Mouse (Mus musculus) liver, embryonic 16.5 days (tissue): ENCODE results near the gene Uspl1. TPM values are rescaled to one million over a fixed set of nuclear protein-coding genes. Genes with fewer than 3 reads are reported as not detected.

Source experiments
- ATAC-seq: fragments of 200-750 bp; cut with Nextera tagmentation; 2 replicates; pipeline ENCODE4 v1.8.0; 2017; ENCODE audit warnings: low read depth, mild to moderate bottlenecking, moderate number of reproducible peaks, moderate library complexity
- H3K27ac ChIP-seq: fragments of 300-500 bp; sonication (generic); 2 replicates; pipeline ENCODE4 v1.5.1; 2014; ENCODE audit warnings: mild to moderate bottlenecking, low read length
- H3K27me3 ChIP-seq: fragments of 300-500 bp; sonication (generic); 2 replicates; pipeline ENCODE4 v1.6.1; 2014; ENCODE audit warnings: low read depth, low read length, mixed read lengths; ENCODE audit not compliant: control insufficient read depth, insufficient read depth
- H3K36me3 ChIP-seq: fragments of 300-500 bp; sonication (generic); 2 replicates; pipeline ENCODE4 v1.6.1; 2014; ENCODE audit warnings: mild to moderate bottlenecking; ENCODE audit not compliant: control insufficient read depth, insufficient read depth
- H3K4me1 ChIP-seq: fragments of 300-500 bp; sonication (generic); 2 replicates; pipeline ENCODE4 v1.6.1; 2014; ENCODE audit warnings: low read depth, low read length, mixed read lengths; ENCODE audit not compliant: control insufficient read depth
- H3K4me2 ChIP-seq: fragments of 300-500 bp; sonication (generic); 2 replicates; pipeline ENCODE4 v1.6.1; 2014; ENCODE audit warnings: low read depth, low read length, mixed read lengths
- H3K4me3 ChIP-seq: fragments of 300-500 bp; sonication (generic); 2 replicates; pipeline ENCODE4 v1.5.1; 2014; ENCODE audit warnings: low read depth, mild to moderate bottlenecking, low read length
- H3K9ac ChIP-seq: fragments of 300-500 bp; sonication (generic); 2 replicates; pipeline ENCODE4 v1.6.1; 2014; ENCODE audit warnings: low read depth, low read length
- H3K9me3 ChIP-seq: fragments of 300-500 bp; sonication (generic); replicated peaks from 2 replicates; pipeline ENCODE4 v1.6.1; 2016; ENCODE audit warnings: low read length; ENCODE audit not compliant: control insufficient read depth
- WGBS: fragments of 180-500 bp; shearing (Covaris S2); extraction: QIAGEN DNeasy Blood & Tissue Kit; methylation state at CpG from one replicate; pipeline ENCODE4 v1.1.7; 2014; ENCODE audit not compliant: insufficient replicate concordance; 5-methylcytosine and 5-hydroxymethylcytosine counted together
- polyA plus RNA-seq: library from polyadenylated mRNA; unstranded; fragments of >200 nt; fragmentation: Nextera tagmentation; extraction: Ambion mirVana; gene quantifications from 2 replicates; pipeline ENCODE4 v1.2.1, GENCODE M21; 2015

Gene Uspl1
- polyA plus RNA-seq, 1 experiment from 2014 or later, result 16.1 TPM

DNA sequence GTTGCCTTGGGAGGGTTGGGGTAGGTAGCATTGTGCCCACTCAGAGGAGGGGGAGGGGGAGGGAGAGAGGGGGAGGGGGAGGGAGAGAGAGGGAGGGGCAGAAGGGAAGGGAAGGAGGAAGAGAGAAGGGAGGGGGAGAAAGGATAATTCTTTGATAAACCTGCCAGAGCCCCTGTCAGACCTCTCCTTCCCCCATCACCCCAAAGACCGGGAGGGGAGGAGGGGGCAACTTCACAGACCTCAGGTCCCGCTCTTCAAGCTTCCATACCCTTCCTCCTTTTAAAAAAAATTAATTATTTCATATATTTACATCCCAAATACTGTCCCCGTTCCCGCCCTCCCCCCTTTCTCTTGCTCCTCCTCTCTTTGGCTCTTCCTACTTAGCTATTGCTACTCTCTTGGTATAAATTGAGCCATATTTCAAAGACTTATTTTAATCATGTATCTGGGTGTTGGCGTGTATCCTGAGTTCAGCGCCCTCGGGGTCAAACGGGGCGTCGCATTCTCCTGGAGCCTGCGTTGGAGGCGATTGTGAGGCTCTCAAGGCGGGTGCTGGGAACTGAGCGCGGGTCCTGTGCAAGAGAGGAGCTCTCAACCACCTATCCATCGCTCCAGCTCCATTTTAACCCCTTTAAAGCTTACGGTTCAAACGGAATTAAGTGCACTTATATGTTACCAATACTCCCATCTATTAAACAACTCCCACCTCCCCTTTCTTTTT lies 45.6 kb downstream of the Uspl1 start:
- Histone ChIP-seq H3K27me3 (no peaks in the 10 kb centered on the region), H3K4me1 (peaks cover 12% of the 10 kb centered on the region), H3K4me2 (peak overlapping the region; percentile 78), H3K9ac (peak overlapping the region; percentile 62), H3K27ac (peak overlapping the region; percentile 80), H3K9me3 (peaks cover 2% of the 10 kb centered on the region; the same call in 1 of the 2 replicates), H3K4me3 (peak overlapping the region; percentile 63), H3K36me3 (no peaks in the 10 kb centered on the region)
- no peak for ATAC-seq
- WGBS, result 78% methylated on average over 18 of the region's 18 CpGs

DNA sequence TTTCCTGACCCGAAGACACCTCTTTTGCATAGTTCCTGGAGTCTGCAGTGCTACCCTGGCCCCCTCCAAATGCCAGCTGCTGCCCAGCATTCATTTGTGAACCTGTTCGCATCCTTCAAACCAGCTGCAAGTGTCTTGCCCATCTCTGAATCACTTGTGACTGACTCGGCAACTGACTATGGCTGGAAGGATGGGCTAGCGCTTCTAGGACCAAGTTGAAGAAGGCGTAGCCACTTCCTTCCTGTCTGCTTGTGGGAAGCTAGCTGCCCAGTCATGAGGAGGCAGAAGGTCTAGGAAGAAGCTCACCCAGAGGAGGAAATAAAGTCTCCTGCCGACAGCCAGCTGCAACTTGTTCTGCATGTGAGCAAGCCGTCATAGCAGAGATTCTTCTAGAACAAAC lies 50.9 kb downstream of the Uspl1 start:
- Histone ChIP-seq H3K27me3 (no peaks in the 10 kb centered on the region), H3K36me3 (no peaks in the 10 kb centered on the region), H3K9ac (no peak overlapping the region), H3K4me2 (no peak overlapping the region), H3K4me3 (no peak overlapping the region), H3K4me1 (no peaks in the 10 kb centered on the region), H3K9me3 (peaks cover under 1% of the 10 kb centered on the region; the same call in 1 of the 2 replicates), H3K27ac (no peak overlapping the region)
- ATAC-seq, result peak; percentile 47; the same call in 1 of the 2 replicates
- WGBS, result 37% methylated on average over 7 of the region's 7 CpGs

DNA sequence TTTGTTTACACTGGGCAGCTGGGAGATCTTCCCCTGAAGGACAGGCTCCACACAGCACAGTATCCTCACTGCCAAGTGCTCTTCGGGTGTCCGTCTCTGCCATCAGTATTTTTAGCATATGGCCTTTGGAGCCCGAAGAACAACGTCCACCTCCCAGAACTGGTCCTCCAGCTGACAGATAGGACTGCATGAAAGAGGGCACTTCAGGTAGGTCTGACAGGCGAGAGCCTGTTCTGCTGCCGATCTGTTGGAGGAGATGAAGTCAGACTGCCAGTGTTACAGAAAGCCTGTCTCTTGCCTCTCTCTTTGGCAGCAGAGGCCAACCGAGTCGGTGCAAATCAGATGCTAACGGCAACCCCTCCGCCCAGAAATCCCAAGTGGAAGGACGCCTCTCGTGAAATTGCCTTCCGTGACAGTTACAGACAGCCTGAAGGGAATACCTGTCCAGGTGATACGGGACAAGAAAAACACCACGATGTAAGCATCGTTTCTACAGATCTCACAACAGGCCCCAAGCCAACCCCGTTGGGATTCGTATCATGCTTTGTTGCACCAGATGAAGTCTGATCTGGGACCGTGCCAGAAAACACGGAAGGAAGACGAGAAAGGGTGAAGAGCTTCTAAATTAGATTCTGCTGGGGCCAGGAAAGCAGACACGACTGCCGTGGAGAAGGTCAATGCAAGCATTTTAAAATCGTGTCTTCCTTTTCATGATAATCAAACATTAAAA lies 53.2 kb downstream of the Uspl1 start:
- Histone ChIP-seq H3K4me3 (no peak overlapping the region), H3K27me3 (no peaks in the 10 kb centered on the region), H3K4me1 (no peaks in the 10 kb centered on the region), H3K9me3 (no peaks in the 10 kb centered on the region), H3K36me3 (no peaks in the 10 kb centered on the region), H3K4me2 (no peak overlapping the region), H3K9ac (no peak overlapping the region), H3K27ac (no peak overlapping the region)
- ATAC-seq, result no peak
- WGBS, result 70% methylated on average over 24 of the region's 24 CpGs

DNA sequence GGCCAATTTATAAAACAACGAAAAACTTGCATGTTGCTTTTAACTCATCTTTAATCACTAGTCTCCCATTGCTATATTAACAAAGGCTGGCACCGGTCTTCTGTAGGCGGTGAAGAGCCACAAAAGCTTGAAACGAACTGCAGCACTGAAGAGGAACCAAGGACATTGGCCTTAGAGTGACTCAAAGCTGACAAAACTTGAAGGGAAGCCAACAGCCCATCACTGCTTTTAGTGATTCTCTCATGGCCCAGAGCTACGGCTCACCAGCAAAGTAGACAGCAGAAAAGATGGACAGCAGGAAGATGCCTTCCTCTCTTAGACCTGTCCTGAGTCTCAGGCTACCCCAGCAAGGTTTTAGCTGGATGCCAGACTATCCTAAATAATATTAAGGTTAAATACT lies 58.3 kb downstream of the Uspl1 start:
- WGBS, result 73% methylated on average over 5 of the region's 5 CpGs
- Histone ChIP-seq H3K9ac (no peak overlapping the region), H3K27ac (no peak overlapping the region), H3K27me3 (no peaks in the 10 kb centered on the region), H3K4me2 (no peak overlapping the region), H3K36me3 (no peaks in the 10 kb centered on the region), H3K4me1 (peaks cover 26% of the 10 kb centered on the region), H3K9me3 (no peaks in the 10 kb centered on the region), H3K4me3 (no peak overlapping the region)
- no peak for ATAC-seq

DNA sequence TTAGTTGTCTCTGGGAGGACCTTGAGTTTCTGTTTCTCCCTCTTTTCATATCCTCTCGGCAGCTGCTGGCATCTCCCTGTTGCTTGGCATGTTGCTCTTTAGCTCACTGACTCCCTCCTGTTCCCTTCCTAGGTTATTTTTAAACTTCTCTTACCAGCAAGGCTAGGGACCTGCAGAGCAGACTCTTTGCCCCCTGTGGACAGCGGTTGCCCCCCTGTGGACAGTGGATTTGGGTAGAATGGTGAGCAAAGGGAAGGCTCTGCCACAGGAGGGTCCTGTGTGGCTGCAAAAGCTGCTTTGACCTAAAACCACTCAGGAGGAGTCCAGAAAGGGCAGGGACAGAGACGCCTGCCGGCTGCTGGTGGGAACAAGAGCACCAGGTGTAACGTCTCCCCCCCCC lies 58.9 kb downstream of the Uspl1 start:
- 49% methylated on average over 5 of the region's 5 CpGs for whole genome bisulfite sequencing
- Histone ChIP-seq H3K4me3 (no peak overlapping the region), H3K36me3 (no peaks in the 10 kb centered on the region), H3K9me3 (no peaks in the 10 kb centered on the region), H3K9ac (no peak overlapping the region), H3K4me1 (peaks cover 28% of the 10 kb centered on the region), H3K4me2 (no peak overlapping the region), H3K27me3 (no peaks in the 10 kb centered on the region), H3K27ac (no peak overlapping the region)
- no peak for ATAC-seq

DNA sequence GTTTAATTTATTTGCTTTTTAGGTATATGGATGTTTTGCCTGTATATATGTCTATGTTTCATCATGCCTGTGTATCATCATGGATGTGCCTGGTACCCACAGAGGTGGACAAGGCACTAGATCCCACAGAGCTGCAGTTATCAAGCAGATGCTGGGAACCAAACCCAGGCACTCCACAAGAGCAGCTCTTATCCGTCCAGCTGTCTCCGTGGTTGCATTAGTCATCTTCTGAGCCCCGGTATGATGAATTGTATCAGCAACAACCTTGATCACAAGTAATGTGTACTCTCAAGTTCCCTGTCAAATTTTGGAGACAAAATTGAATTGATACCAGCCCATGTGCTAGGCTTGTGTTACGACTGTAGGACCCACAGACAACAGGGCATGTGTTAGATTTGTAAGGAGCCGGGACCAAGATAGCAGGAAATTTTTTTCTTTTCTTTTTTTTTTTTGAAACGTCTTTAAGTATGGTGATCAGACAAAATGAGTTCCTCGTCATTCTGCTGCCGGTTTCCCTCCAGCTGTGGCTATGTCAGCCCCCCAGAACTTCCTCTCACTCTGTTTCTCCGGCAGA lies 61.3 kb downstream of the Uspl1 start:
- ATAC-seq, result no peak
- Histone ChIP-seq H3K9me3 (no peaks in the 10 kb centered on the region), H3K27me3 (no peaks in the 10 kb centered on the region), H3K4me3 (peak overlapping the region; percentile 51), H3K4me1 (peaks cover 28% of the 10 kb centered on the region), H3K9ac (peak overlapping the region; percentile 62), H3K4me2 (peak overlapping the region; percentile 76), H3K27ac (peak overlapping the region; percentile 61), H3K36me3 (no peaks in the 10 kb centered on the region)
- WGBS, result 8% methylated on average over 9 of the region's 9 CpGs

DNA sequence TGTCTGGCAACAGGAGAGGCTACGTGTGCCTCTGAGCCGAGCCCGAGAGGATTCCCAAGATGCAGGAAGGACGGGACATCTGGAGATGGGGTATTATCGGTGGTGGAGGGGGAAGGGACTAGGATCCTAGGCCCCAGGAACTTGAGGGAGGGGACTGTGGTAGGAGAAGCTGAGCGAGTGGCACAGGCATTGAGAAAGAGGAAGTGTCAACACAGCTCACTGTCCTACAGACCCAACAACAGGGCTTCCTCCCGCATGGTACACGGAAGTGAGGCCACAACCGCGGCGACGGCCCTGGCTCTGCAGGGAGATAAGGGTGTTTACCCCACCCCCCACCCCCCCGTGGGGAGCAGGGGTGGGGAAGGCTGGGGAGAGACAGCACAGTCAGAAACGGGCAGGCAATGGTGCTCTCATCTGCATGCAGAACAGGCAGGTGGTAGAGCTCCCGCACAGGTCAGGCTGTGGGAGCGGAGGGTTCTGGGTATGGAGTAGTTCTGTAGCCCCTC lies 61.9 kb downstream of the Uspl1 start:
- H3K9ac ChIP-seq, result peak overlapping the region; percentile 62
- peak overlapping the region; percentile 76 for H3K4me2 ChIP-seq
- ATAC-seq, result peak; percentile 94
- no peaks in the 10 kb centered on the region for H3K36me3 ChIP-seq
- peak overlapping the region; percentile 61 for H3K27ac ChIP-seq
- peak overlapping the region; percentile 51 for H3K4me3 ChIP-seq
- peaks cover 28% of the 10 kb centered on the region for H3K4me1 ChIP-seq
- WGBS, result 2% methylated on average over 16 of the region's 16 CpGs
- no peaks in the 10 kb centered on the region for H3K9me3 ChIP-seq
- H3K27me3 ChIP-seq, result no peaks in the 10 kb centered on the region

DNA sequence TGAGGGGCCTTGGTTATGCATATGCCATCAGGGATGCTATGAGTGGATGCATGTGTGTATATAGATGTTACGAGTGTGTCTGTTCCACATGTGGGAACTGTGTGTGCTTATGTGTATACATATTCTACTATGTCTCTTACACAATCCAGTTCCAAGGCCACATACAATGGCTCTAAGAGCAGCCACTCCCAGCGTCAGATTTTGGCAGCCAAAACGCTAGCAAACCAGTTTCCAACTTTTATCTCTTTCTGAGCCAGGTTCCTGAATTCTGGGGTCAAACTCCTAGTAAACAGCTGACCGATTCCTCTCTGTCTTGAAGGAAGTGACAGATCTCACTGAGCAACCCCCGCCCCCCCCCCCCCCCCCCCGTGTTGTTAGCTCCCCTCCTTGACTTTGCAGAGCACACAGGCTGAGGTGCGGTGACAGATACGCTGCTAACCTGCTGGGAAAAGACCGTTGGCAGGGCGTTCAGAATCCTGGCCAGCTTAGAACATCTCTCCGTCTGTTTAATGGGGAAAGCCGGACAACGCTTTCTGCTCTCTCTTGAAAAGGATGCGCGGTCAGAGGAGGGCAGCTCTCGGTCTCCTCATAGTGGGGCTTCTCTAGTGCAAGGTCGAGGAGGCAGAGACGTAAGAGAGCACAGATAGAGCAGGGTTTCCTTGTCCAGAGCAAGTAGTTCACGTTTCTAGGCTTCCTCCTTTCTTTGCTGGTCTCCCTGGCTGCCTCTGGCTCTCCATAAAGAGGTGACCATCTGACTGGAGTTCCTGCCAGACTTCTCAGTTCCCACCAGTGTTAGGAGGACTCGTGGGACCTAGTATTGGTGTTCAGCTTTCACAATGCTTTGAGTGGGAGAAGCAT lies 63.1 kb downstream of the Uspl1 start:
- H3K4me3 ChIP-seq, result peak overlapping the region; percentile 29; the same call in 1 of the 2 replicates
- no peak for ATAC-seq
- H3K9ac ChIP-seq, result peak overlapping the region; percentile 21; the same call in 1 of the 2 replicates

More for the DNA sequence above, 63.1 kb downstream of the Uspl1 start:
- Histone ChIP-seq H3K9me3 (no peaks in the 10 kb centered on the region), H3K36me3 (no peaks in the 10 kb centered on the region), H3K27ac (peak overlapping the region; percentile 61), H3K4me2 (peak overlapping the region; percentile 76), H3K27me3 (no peaks in the 10 kb centered on the region), H3K4me1 (peaks cover 28% of the 10 kb centered on the region)
- WGBS, result 5% methylated on average over 20 of the region's 20 CpGs
